Mouse (Mus musculus): ENCODE data around the gene Dnajb5. TPM values are rescaled to one million over a fixed set of nuclear protein-coding genes. Genes with fewer than 3 reads are reported as not detected.
"Not testable (repeated sequence)": the region's sequence is repeated elsewhere in the genome, so short reads cannot be mapped to it uniquely, and the experiment has no call there.

Dnajb5 gene
- total RNA-seq, 2 experiments from 2014 or later: 82.4 to 91.9 TPM

GRCm38 (mm10) chr4:42972952-42973351 is 23.3 kb downstream of the Dnajb5 start:
- DNase-seq: no peak

GRCm38 (mm10) chr4:42973868-42974267 is 24.3 kb downstream of the Dnajb5 start:
- no peak for DNase-seq

- DNase-seq: no peak
Measured at GRCm38 (mm10) chr4:42978062-42978461, 28.4 kb downstream of the Dnajb5 start.

- not testable (repeated sequence) for DNase-seq
Measured at GRCm38 (mm10) chr4:42980467-42980866, 30.9 kb downstream of the Dnajb5 start.

- DNase-seq: no peak
Measured at GRCm38 (mm10) chr4:42988296-42988695, 38.7 kb downstream of the Dnajb5 start.

GRCm38 (mm10) chr4:42998022-42998421 is 48.4 kb downstream of the Dnajb5 start:
- no peak for DNase-seq

- peak; percentile 77 for DNase-seq
Measured at GRCm38 (mm10) chr4:42999451-43000140, 50.0 kb downstream of the Dnajb5 start.

- DNase-seq: peak; percentile 100
Measured at GRCm38 (mm10) chr4:43000141-43000986, 50.8 kb downstream of the Dnajb5 start, which contains the start of gene Vcp. TSS of gene Vcp (minus strand) at chr4:43000507.

- DNase-seq: no peak
Measured at GRCm38 (mm10) chr4:43001272-43001671, 51.7 kb downstream of the Dnajb5 start.

- DNase-seq: no peak
Measured at GRCm38 (mm10) chr4:43002756-43003439, 53.3 kb downstream of the Dnajb5 start.

GRCm38 (mm10) chr4:43004951-43005350 is 55.3 kb downstream of the Dnajb5 start:
- DNase-seq: no peak

GRCm38 (mm10) chr4:43005765-43006164 is 56.2 kb downstream of the Dnajb5 start:
- peak; percentile 43 for DNase-seq

Other genes with a start within 250 kb of the Dnajb5 start
- gene 4930578G10Rik, start 214.3 kb upstream of the Dnajb5 start, total RNA-seq (2021): not detected
- not detected for gene Ccl19, start 193.2 kb upstream of the Dnajb5 start, total RNA-seq (2021)
- 10 to 100 TPM; 10.4 to 14.7 TPM for gene Ccl21a, start 175.8 kb upstream of the Dnajb5 start, total RNA-seq (2021)
- not detected for gene Fam205a1, start 95.9 kb upstream of the Dnajb5 start, total RNA-seq (2021)
- gene Gm12394, start 93.0 kb upstream of the Dnajb5 start, total RNA-seq (2021): not detected
- 1 to 10 TPM; 1.3 TPM for gene Fam205c, start 75.6 kb upstream of the Dnajb5 start, total RNA-seq (2021)
- 10 to 100 TPM; 15.2 to 23.1 TPM for gene Phf24, start 33.2 kb upstream of the Dnajb5 start, total RNA-seq (2021)
- not detected for gene 1700022I11Rik, start 19.8 kb downstream of the Dnajb5 start, total RNA-seq (2021)
- 100 to 1,000 TPM; 291 to 295 TPM for gene Vcp, start 50.7 kb downstream of the Dnajb5 start, total RNA-seq (2021)
- 1 to 10 TPM; 7.4 to 8.2 TPM for gene Fancg, start 60.7 kb downstream of the Dnajb5 start, total RNA-seq (2021)
- gene Pigo, start 76.0 kb downstream of the Dnajb5 start, total RNA-seq (2021): 10 to 100 TPM; 24.7 to 24.9 TPM
- gene Stoml2, start 81.9 kb downstream of the Dnajb5 start, total RNA-seq (2021): 100 to 1,000 TPM; 101 to 107 TPM
- gene Fam214b, start 96.4 kb downstream of the Dnajb5 start, total RNA-seq (2021): 10 to 100 TPM; 20.4 to 20.7 TPM
- 10 to 100 TPM; 39.9 to 42.1 TPM for gene Unc13b, start 109.1 kb downstream of the Dnajb5 start, total RNA-seq (2021)

Measured in heart, postnatal 4 days (tissue).